Mouse (Mus musculus) stomach, postnatal 0 days (tissue): Measurements from ENCODE around the gene Nfe2l2.

ENCODE experiments used
- CTCF ChIP-seq: IDR thresholded peaks from 2 replicates; pipeline ENCODE4 v1.5.1; 2016; ENCODE audit warnings: antibody characterized with exemption, low read depth, mild to moderate bottlenecking, moderate library complexity
- EP300 ChIP-seq: optimal IDR thresholded peaks from 2 replicates; pipeline ENCODE3; 2016; ENCODE audit warnings: antibody characterized with exemption

GRCm38 (mm10) chr2:75698007-75698406 lies 6.4 kb downstream of the Nfe2l2 start:
- TF ChIP-seq CTCF (no peak), EP300 (no peak)
